Mouse (Mus musculus) lung, adult 2 months (tissue): ENCODE data around the gene Kidins220. TPM values are rescaled to one million over a fixed set of nuclear protein-coding genes. Genes with fewer than 3 reads are reported as not detected.

ENCODE experiments used
- DNase-seq: peaks from one replicate; pipeline ENCODE4 v3.0.0; 2022
- H3K4me1 ChIP-seq: fragments of 200-500 bp; 2 replicates; pipeline ENCODE4 v1.6.1; 2011; ENCODE audit warnings: low read length; ENCODE audit not compliant: control insufficient read depth, insufficient read depth
- H3K4me3 ChIP-seq: fragments of 200-500 bp; replicated peaks from 2 replicates; pipeline ENCODE3; 2011; ENCODE audit warnings: low read depth, mild to moderate bottlenecking, control low read depth, low read length; ENCODE audit errors: extremely low read depth
- CTCF ChIP-seq: fragments of 200-500 bp; IDR thresholded peaks from 2 replicates; pipeline ENCODE4 v1.5.1; 2011; ENCODE audit warnings: mild to moderate bottlenecking, low read length, control low read depth; ENCODE audit not compliant: insufficient read depth
- POLR2A ChIP-seq: fragments of 200-500 bp; IDR thresholded peaks from 2 replicates; pipeline ENCODE4 v1.6.1; 2011; ENCODE audit warnings: low read depth, mild to moderate bottlenecking, control low read depth, low read length, borderline replicate concordance; ENCODE audit errors: extremely low read depth
- WGBS: fragments of 180-500 bp; shearing (Covaris S2); methylation state at CpG from one replicate; pipeline ENCODE4 v1.1.7; 2018; 5-methylcytosine and 5-hydroxymethylcytosine counted together
- polyA plus RNA-seq: library from polyadenylated mRNA; depleted of rRNA; stranded (reverse); fragments of >200 nt; gene quantifications from 2 replicates; pipeline ENCODE4 v1.2.3, GENCODE M21; 2012

The Kidins220 gene
- polyA plus RNA-seq, 1 experiment = 37.8 TPM

- no peak for TF ChIP-seq POLR2A
- no peak for TF ChIP-seq CTCF
- no peak for DNase-seq
- H3K4me1 ChIP-seq = no peaks in the 10 kb centered on the region
- H3K4me3 ChIP-seq = no peak overlapping the region
- 44% methylated on average over 26 of the region's 26 CpGs for WGBS
Observed at GRCm38 (mm10) chr12:25083260-25084178, 108.8 kb downstream of the Kidins220 start.

DNA sequence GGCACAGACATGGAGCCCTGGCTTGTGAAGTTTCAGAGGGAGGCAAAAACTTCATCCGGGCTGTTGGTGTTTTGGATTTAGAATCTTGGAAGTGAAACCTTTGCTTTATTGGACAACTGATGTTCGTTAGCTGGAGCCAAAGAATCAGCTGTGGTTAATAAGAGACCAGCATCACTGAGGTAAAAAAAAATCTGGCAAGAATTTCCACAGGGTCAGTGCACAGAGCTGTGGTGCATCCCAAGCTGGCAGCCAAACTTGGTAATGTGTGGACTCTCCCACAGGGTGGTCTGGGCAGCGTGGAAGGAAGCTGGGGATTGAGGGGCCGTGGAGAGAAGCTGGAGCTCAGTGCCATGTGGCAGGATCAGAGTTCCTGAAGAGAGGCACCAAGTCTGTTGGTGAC is 112.2 kb downstream of the Kidins220 start:
- TF ChIP-seq CTCF (no peak), POLR2A (no peak)
- DNase-seq = no peak
- WGBS = 64% methylated on average over 4 of the region's 4 CpGs
- Histone ChIP-seq H3K4me1 (no peaks in the 10 kb centered on the region), H3K4me3 (no peak overlapping the region)

- H3K4me1 ChIP-seq = no peaks in the 10 kb centered on the region; the same call in 1 of the 2 replicates
- TF ChIP-seq CTCF (no peak), POLR2A (no peak)
- whole genome bisulfite sequencing = 96% methylated on average over 1 of the region's 1 CpGs
- H3K4me3 ChIP-seq = no peak overlapping the region
- DNase-seq = no peak
Observed at GRCm38 (mm10) chr12:25089433-25089832, 114.7 kb downstream of the Kidins220 start.

DNA sequence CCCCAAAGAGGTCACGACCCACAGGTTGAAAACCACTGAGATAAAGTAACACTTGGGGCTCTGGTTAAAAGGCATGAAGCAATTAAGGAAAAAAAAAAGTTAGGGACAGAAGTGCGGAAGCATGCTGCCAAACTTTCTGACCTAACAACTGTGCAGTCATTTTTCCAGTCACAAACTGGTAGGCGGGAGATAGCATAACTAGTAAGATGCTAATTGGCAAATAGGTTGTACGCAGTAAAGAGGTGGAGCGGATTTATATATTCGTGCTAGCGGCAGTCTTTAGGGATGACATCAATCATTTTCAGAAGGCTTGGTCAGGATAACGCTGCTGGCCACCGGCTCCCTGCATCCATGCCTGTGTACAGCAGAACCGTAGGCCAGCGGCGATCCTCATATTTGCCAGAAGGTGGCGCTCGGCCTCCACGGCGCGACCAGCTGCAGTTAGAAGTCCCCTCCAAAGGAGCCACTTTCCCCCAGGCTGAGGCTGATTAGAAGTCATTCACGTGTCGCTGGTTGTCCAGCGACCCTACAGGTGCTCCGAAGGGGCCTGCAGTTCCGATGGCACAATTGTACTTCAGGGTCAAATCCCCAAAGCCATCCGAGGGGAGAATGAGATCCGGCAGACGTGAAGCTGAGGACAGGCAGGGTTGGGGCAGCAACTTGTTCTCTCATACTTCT is 117.4 kb downstream of the Kidins220 start:
- no peak for TF ChIP-seq POLR2A
- peak; percentile 94 for TF ChIP-seq CTCF
- Histone ChIP-seq H3K4me1 (peaks cover 3% of the 10 kb centered on the region; the same call in 1 of the 2 replicates), H3K4me3 (peak overlapping the region; percentile 15)
- peak; percentile 91 for DNase-seq
- 10% methylated on average over 25 of the region's 25 CpGs for WGBS

GRCm38 (mm10) chr12:25092751-25093211 is 118.1 kb downstream of the Kidins220 start:
- TF ChIP-seq CTCF (no peak), POLR2A (peak; percentile 37; the same call in 1 of the 2 replicates)
- DNase-seq = peak; percentile 56
- H3K4me3 ChIP-seq = peak overlapping the region; percentile 15
- WGBS = 9% methylated on average over 17 of the region's 17 CpGs
- H3K4me1 ChIP-seq = peaks cover 5% of the 10 kb centered on the region; the same call in 1 of the 2 replicates

DNA sequence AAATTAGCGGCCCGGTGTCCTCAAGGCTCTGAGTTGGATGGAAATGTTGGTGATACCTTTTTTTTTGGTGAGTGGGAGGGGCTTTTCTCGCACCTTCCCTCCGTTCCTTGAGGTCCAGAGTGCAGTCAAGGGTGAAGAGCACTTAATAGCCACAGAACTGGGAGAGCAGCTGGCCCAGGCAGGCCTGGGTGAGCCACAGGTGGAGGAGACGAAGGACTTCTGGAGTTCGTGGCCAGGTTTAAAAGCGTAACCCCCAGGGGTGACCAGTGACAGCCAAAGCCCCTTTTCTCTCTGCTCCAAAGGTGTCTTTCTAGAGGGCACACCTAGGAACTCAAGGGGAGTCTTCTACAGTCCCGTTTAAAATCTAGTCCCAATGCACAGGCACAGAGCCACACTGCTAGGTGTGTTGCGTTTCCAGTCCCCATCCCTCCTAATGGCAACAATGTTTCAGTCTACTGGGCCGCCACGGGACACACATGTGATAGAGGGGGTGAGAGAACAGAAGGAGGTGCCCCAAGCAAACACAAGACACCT is 118.6 kb downstream of the Kidins220 start:
- peak overlapping the region; percentile 58 for H3K4me3 ChIP-seq
- peaks cover 8% of the 10 kb centered on the region for H3K4me1 ChIP-seq
- TF ChIP-seq CTCF (no peak), POLR2A (no peak; the same call in 1 of the 2 replicates)
- DNase-seq = peak; percentile 45
- WGBS = 43% methylated on average over 11 of the region's 11 CpGs

DNA sequence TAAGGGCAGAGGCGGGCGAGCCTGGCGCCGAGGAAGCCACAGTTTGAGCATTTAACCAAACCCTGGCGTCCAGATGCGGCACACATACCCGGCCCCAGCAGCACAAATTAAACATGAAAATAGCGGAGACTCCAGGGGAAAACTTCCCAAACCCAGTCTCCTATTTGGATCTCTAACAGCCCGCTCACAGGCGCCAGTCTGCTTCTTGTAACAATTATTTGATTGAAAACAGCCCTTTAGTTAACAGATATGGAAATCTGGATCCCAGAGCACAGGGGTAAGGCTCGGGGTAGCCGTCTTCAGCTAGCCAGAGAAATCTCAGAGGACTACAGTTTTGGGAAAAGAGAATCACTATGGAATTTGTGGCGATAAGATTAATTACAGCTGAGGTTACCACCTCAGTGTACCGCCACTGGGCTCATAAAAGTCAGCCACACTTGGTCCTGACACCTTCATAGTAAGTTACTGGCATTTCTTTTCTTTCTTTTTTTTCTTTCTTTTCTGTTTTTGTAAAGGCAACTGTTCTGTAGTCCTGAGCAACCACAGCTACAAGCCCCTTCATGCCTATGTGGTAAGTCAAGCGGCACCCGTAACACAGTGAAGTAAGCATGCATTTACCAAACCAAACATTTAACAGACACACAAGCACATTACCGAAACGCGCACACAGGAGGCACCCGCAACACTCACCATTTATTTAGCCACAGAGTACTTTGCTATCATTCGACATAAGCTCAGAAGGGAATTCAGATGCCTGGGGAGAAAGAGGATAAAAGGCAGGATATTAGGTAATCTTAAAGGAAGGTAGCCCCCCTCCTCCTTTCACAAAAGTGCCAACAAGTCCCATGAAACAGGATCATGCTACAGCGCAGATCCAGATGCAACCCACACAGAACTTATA is 120.1 kb downstream of the Kidins220 start:
- no peak for TF ChIP-seq CTCF
- 1% methylated on average over 22 of the region's 22 CpGs for WGBS
- peak; percentile 48 for DNase-seq

DNA sequence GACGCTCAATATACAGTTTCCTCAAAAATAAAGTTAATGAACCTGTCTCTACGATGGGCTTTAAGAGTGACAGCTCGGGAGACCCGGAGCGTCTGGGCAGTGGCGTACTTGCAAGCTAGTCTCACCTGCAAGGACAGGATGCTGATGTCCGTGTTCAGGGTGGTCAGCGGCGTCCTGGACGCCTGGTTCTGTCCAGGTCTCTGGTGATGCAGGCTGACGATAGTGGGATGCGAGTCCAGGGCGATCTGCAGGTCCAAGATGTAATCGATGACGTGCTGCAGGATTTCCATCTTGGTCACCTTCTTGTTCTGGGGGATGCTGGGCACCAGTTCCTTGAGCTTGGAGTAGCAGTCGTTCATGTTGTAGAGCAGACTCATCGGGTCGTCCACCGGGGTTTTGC is 120.8 kb downstream of the Kidins220 start:
- WGBS = under 1% methylated on average over 19 of the region's 19 CpGs

More for the DNA sequence above, 120.1 kb downstream of the Kidins220 start:
- Histone ChIP-seq H3K4me1 (peaks cover 8% of the 10 kb centered on the region), H3K4me3 (peak overlapping the region; percentile 71)

More for the DNA sequence above, 120.8 kb downstream of the Kidins220 start:
- TF ChIP-seq CTCF = no peak
- no peak; the same call in 1 of the 2 replicates for TF ChIP-seq POLR2A
- H3K4me1 ChIP-seq = peaks cover 8% of the 10 kb centered on the region
- H3K4me3 ChIP-seq = peak overlapping the region; percentile 71
- DNase-seq = no peak
